Mouse (Mus musculus) C2C12 (cell line): Measurements from ENCODE around the gene Ets1.

Experiments
- CEBPB ChIP-seq: IDR thresholded peaks from one replicate; pipeline ENCODE4 v1.6.1; 2011; ENCODE audit warnings: low read depth, mild to moderate bottlenecking, control low read depth, moderate library complexity
- CTCF ChIP-seq: IDR thresholded peaks from one replicate; pipeline ENCODE4 v1.5.1; 2011; ENCODE audit not compliant: control insufficient read depth, insufficient read depth, insufficient read length
- FOSL1 ChIP-seq: IDR thresholded peaks from one replicate; pipeline ENCODE4 v1.8.0; 2011; ENCODE audit warnings: mild to moderate bottlenecking, low read length; ENCODE audit not compliant: poor library complexity, insufficient read depth, severe bottlenecking
- MAX ChIP-seq: IDR thresholded peaks from one replicate; pipeline ENCODE4 v1.6.1; 2011; ENCODE audit warnings: mild to moderate bottlenecking, control low read depth
- MYOD1 ChIP-seq: IDR thresholded peaks from one replicate; pipeline ENCODE4 v1.6.1; 2011; ENCODE audit warnings: low read depth; ENCODE audit not compliant: control insufficient read depth, insufficient read length
- MYOG ChIP-seq: IDR thresholded peaks from one replicate; pipeline ENCODE4 v1.6.1; 2011; ENCODE audit not compliant: control insufficient read depth, insufficient read length; ENCODE audit errors: extremely low read depth
- USF1 ChIP-seq: IDR thresholded peaks from one replicate; pipeline ENCODE4 v1.6.1; 2011; ENCODE audit warnings: low read depth, mild to moderate bottlenecking, control low read depth, moderate library complexity

DNA sequence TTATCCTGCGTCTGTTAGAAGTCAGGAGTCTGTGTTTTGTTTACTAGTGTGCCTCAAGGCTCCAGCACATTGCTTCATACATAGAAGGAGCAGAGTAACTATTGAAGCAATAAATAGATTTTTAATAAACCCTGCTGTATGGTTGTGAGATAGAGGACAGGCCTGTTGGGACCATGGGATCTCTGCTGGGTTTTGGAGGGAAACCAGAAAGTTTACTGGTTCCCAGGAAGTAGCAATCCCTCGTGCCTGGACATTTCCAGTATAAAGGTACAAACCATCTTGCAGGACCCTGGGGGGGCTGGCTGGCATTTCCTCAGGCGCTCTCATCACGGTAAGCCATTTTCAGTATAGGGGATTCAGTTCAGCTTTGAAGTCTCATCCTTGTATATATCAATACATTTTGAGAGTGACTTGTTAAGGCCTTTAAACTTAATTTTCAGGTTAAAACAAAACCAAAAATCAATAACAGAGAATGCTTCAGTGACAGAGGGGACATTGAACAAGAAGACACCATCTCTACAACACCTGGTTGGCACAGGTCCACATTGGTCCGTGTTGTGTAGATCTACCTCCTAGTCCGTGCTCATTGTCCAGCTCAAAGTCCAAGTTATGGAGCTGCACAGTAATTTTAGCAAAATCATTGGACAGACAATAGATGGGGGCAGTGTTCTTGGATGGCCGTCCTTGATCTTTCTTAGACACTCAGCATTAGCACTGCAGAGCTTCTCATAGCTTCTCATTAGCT lies 11.7 kb downstream of the Ets1 start:
- TF ChIP-seq CTCF: no peak
- no peak for TF ChIP-seq USF1
- TF ChIP-seq CEBPB: no peak
- no peak for TF ChIP-seq MAX
- no peak for TF ChIP-seq FOSL1
- no peak for TF ChIP-seq MYOD1
- no peak for TF ChIP-seq MYOG
